Mouse (Mus musculus) lung, postnatal 0 days (tissue): ENCODE data around the gene Spg11.
"Not testable (repeated sequence)": the region's sequence is repeated elsewhere in the genome, so short reads cannot be mapped to it uniquely, and the experiment has no call there.

ENCODE experiments used
- CTCF ChIP-seq: IDR thresholded peaks from 2 replicates; pipeline ENCODE4 v1.5.1; 2016; ENCODE audit warnings: antibody characterized with exemption, mild to moderate bottlenecking
- EP300 ChIP-seq: IDR thresholded peaks from 2 replicates; pipeline ENCODE4 v1.6.1; 2016; ENCODE audit warnings: antibody characterized with exemption, mild to moderate bottlenecking, control low read depth

- not testable (repeated sequence) for TF ChIP-seq CTCF, EP300
Observed at GRCm38 (mm10) chr2:122097686-122098085, 20.5 kb downstream of the Spg11 start.
